Mouse (Mus musculus) neural tube, embryonic 11.5 days (tissue): ENCODE measurements around the gene Gm20425. TPM values are rescaled to one million over a fixed set of nuclear protein-coding genes. Genes with fewer than 3 reads are reported as not detected.

Experiments used
- ATAC-seq: fragments of 200-750 bp; cut with Nextera tagmentation; 2 replicates; pipeline ENCODE4 v1.8.0; 2017; ENCODE audit warnings: moderate number of reproducible peaks, mild to moderate bottlenecking, moderate TSS enrichment, moderate library complexity; ENCODE audit not compliant: insufficient read depth, low FRiP score, low TSS enrichment
- DNase-seq: peaks from one replicate; pipeline ENCODE4 v3.0.0-alpha.2; 2015; ENCODE audit warnings: low spot score
- H3K27ac ChIP-seq: fragments of 300-500 bp; sonication (generic); 2 replicates; pipeline ENCODE4 v1.5.1; 2014; ENCODE audit warnings: low read depth, mild to moderate bottlenecking, low read length
- H3K27me3 ChIP-seq: fragments of 300-500 bp; sonication (generic); 2 replicates; pipeline ENCODE4 v1.6.1; 2014; ENCODE audit warnings: mild to moderate bottlenecking, low read length, mixed read lengths; ENCODE audit not compliant: control insufficient read depth, insufficient read depth
- H3K36me3 ChIP-seq: fragments of 300-500 bp; sonication (generic); 2 replicates; pipeline ENCODE4 v1.6.1; 2014; ENCODE audit warnings: mild to moderate bottlenecking, low read length, moderate library complexity, mixed read lengths; ENCODE audit not compliant: control insufficient read depth, insufficient read depth
- H3K4me1 ChIP-seq: fragments of 300-500 bp; sonication (generic); 2 replicates; pipeline ENCODE4 v1.6.1; 2014; ENCODE audit warnings: low read length, mixed read lengths; ENCODE audit not compliant: control insufficient read depth, insufficient read depth
- H3K4me2 ChIP-seq: fragments of 300-500 bp; sonication (generic); 2 replicates; pipeline ENCODE4 v1.6.1; 2014; ENCODE audit warnings: low read depth, mild to moderate bottlenecking, moderate library complexity
- H3K4me3 ChIP-seq: fragments of 300-500 bp; sonication (generic); 2 replicates; pipeline ENCODE4 v1.5.1; 2014; ENCODE audit warnings: low read depth, low read length
- H3K9ac ChIP-seq: fragments of 300-500 bp; sonication (generic); 2 replicates; pipeline ENCODE4 v1.6.1; 2014; ENCODE audit warnings: mild to moderate bottlenecking, low read length
- H3K9me3 ChIP-seq: fragments of 300-500 bp; sonication (generic); 2 replicates; pipeline ENCODE4 v1.6.1; 2016; ENCODE audit warnings: low read length; ENCODE audit not compliant: control insufficient read depth
- WGBS: fragments of 180-500 bp; shearing (Covaris S2); extraction: QIAGEN DNeasy Blood & Tissue Kit; methylation state at CpG from one replicate; pipeline ENCODE4 v1.1.7; 2014; 5-methylcytosine and 5-hydroxymethylcytosine counted together
- polyA plus RNA-seq: library from polyadenylated mRNA; unstranded; fragments of >200 nt; fragmentation: Nextera tagmentation; extraction: Ambion mirVana; gene quantifications from 2 replicates; pipeline ENCODE4 v1.2.1, GENCODE M21; 2014

Gm20425 gene
- polyA plus RNA-seq, 1 experiment from 2014 or later = not detected

GRCm38 (mm10) chr9:103207846-103208245, 22.3 kb downstream of the Gm20425 start:
- H3K4me2 ChIP-seq = peak overlapping the region; percentile 21; the same call in 1 of the 2 replicates
- peak; percentile 77 for DNase-seq
- H3K9me3 ChIP-seq = no peaks in the 10 kb centered on the region
- peak; percentile 64 for ATAC-seq
- WGBS = 10% methylated on average over 16 of the region's 16 CpGs
- no peak overlapping the region for H3K27ac ChIP-seq
- no peaks in the 10 kb centered on the region for H3K36me3 ChIP-seq
- H3K9ac ChIP-seq = no peak overlapping the region
- H3K4me1 ChIP-seq = no peaks in the 10 kb centered on the region
- H3K4me3 ChIP-seq = no peak overlapping the region
- no peaks in the 10 kb centered on the region for H3K27me3 ChIP-seq

DNA sequence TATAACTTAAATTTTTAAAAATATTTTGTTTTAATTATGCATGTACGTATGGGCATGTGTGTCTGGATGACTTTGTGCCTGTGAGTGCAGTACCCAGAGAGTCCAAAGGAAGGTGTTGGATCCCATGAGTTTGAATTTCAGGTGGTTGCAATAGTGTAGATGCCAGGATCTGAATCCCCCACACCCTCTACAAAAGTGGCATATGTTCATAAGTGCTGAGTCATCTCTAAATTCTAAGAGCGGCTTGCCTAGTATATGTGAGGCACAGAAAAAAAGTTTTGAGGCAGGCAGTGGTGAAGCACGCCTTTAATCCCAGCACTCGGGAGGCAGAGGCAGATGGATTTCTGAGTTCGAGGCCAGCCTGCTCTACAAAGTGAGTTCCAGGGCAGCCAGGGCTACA, 24.3 kb downstream of the Gm20425 start:
- H3K27me3 ChIP-seq = no peaks in the 10 kb centered on the region
- no peaks in the 10 kb centered on the region for H3K9me3 ChIP-seq
- WGBS = 87% methylated on average over 5 of the region's 5 CpGs
- H3K4me2 ChIP-seq = no peak overlapping the region
- ATAC-seq (no peak), DNase-seq (no peak)
- no peaks in the 10 kb centered on the region; the same call in 1 of the 2 replicates for H3K4me1 ChIP-seq
- no peak overlapping the region for H3K27ac ChIP-seq
- no peak overlapping the region for H3K4me3 ChIP-seq
- no peaks in the 10 kb centered on the region for H3K36me3 ChIP-seq
- H3K9ac ChIP-seq = no peak overlapping the region

DNA sequence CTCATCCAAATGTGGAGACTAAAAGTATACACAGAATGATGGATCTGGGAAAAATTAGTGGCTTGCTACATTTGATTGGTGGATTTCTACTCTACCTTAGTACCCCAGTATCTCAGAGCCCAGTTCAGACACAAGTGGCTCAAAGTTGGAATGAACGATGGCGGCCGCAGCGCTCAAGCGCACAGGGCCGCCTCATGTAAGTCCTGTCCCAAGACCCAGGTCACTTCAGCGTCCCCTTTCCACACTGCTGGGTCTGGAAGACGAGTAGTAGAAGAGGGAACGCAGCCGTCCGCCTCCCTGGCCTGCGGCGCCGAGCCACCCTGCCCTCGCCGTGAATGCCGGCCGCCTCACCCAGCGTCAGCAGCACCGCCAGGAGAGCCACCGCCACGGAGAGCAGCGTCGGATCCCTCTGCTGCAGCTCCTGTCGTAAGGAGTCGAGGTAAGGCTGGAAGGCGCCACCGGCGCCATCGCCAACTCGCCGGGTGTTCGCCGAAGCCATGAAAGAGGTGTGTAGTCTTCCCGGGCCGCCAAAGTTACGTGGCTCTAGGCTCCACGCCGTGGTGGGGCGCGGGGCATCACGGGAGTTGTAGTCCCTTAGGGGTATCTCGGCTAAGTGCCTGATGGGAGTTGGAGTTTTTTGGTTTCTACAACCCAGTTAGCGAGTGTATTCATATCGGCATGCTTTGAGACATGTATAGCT, 28.4 kb downstream of the Gm20425 start, which contains the start of gene Srprb:
Gene Srprb, minus strand, starts transcription at position 577 of the 700 bp plus-strand sequence.
- no peaks in the 10 kb centered on the region for H3K27me3 ChIP-seq
- no peaks in the 10 kb centered on the region for H3K9me3 ChIP-seq
- DNase-seq (peak; percentile 93), ATAC-seq (peak; percentile 98)
- H3K4me1 ChIP-seq = no peaks in the 10 kb centered on the region; the same call in 1 of the 2 replicates
- WGBS = under 1% methylated on average over 45 of the region's 45 CpGs
- peak within 1 kb of the TSS; percentile 44 for H3K4me2 ChIP-seq
- peaks cover 8% of the 10 kb centered on the region for H3K36me3 ChIP-seq
- peak within 1 kb of the TSS; percentile 56 for H3K4me3 ChIP-seq
- H3K9ac ChIP-seq = peak within 1 kb of the TSS; percentile 65
- peak within 1 kb of the TSS; percentile 15; the same call in 1 of the 2 replicates for H3K27ac ChIP-seq

GRCm38 (mm10) chr9:103188416-103188815, 41.7 kb downstream of the Gm20425 start:
- H3K27me3 ChIP-seq = no peaks in the 10 kb centered on the region
- ATAC-seq (no peak), DNase-seq (no peak)
- no peak overlapping the region for H3K4me2 ChIP-seq
- WGBS = 86% methylated on average over 4 of the region's 4 CpGs
- H3K9me3 ChIP-seq = no peaks in the 10 kb centered on the region
- no peak overlapping the region for H3K27ac ChIP-seq
- H3K9ac ChIP-seq = no peak overlapping the region
- H3K36me3 ChIP-seq = peaks cover 14% of the 10 kb centered on the region
- no peaks in the 10 kb centered on the region for H3K4me1 ChIP-seq
- H3K4me3 ChIP-seq = no peak overlapping the region

GRCm38 (mm10) chr9:103186747-103187146, 43.4 kb downstream of the Gm20425 start:
- no peaks in the 10 kb centered on the region for H3K27me3 ChIP-seq
- ATAC-seq = no peak
- no peak overlapping the region for H3K27ac ChIP-seq
- H3K36me3 ChIP-seq = peaks cover 12% of the 10 kb centered on the region
- 77% methylated on average over 9 of the region's 9 CpGs for WGBS
- no peak for DNase-seq
- H3K9me3 ChIP-seq = no peaks in the 10 kb centered on the region
- no peak overlapping the region for H3K9ac ChIP-seq
- H3K4me1 ChIP-seq = no peaks in the 10 kb centered on the region
- H3K4me3 ChIP-seq = no peak overlapping the region
- no peak overlapping the region for H3K4me2 ChIP-seq

DNA sequence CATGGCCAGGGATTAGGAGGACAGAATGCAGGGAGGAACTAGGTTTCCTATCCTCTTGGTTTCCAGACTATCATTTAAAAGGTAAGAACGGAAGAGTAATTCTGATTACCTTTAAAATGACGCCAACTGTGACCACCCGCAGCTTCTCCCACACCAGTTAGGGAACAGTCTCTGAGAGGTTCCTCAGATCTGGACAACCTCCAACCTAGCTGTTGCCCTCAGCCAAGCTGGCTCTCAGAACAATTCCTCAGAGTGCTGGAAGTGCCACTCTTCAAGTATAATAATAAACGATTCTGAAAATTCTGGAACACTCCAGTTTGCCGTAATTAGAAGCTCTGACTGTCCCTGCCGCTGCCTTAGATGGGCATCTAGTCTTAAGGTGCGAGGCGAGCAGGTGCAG, 44.2 kb downstream of the Gm20425 start:
- Histone ChIP-seq H3K4me1 (no peaks in the 10 kb centered on the region), H3K27ac (no peak overlapping the region), H3K4me2 (no peak overlapping the region), H3K27me3 (no peaks in the 10 kb centered on the region), H3K4me3 (no peak overlapping the region), H3K9me3 (no peaks in the 10 kb centered on the region), H3K9ac (no peak overlapping the region), H3K36me3 (peaks cover 10% of the 10 kb centered on the region)
- ATAC-seq (no peak), DNase-seq (no peak)
- WGBS = 94% methylated on average over 8 of the region's 8 CpGs

DNA sequence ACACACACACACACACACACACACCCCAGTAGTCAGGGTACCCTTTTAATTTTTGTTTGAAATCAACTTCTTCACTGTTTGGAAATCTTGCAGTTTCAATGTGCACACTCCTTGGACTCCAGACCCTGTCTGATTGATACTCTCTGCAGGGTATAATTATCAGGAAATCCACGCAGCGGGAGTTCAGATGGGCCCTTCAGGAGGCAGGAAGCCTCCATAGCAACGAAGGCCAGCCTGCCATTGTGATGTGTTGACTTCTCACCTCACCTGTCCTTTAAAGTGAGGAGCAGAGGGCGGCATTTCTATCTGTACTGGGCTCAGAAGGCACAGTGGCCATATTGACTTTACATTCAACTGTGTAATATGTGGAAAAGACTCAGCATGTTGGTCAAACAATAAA, 45.3 kb downstream of the Gm20425 start:
- Histone ChIP-seq H3K4me3 (no peak overlapping the region), H3K9me3 (no peaks in the 10 kb centered on the region), H3K4me2 (no peak overlapping the region), H3K4me1 (peaks cover 4% of the 10 kb centered on the region; the same call in 1 of the 2 replicates), H3K27ac (no peak overlapping the region), H3K9ac (no peak overlapping the region), H3K36me3 (peaks cover 8% of the 10 kb centered on the region), H3K27me3 (no peaks in the 10 kb centered on the region)
- ATAC-seq (no peak), DNase-seq (no peak)
- WGBS = 62% methylated on average over 4 of the region's 4 CpGs

DNA sequence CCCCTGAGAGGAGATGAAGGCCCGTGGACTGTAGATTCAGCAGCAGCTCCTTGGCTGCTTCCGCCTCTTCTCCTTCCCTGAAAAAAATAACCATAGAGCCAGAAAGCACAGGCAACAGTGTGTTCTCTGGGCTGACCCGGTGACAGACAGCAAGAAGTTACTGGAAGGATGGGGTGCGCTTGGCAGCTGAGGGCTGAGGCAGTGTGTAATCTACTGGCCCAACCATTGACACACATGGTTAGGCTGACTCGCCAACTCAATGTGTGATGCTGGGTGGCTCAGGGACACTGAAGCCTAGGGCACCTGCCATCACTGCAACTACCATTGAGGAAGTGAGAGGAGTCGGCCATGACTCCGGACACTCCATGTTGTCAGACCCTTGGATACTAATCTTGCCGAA, 48.2 kb downstream of the Gm20425 start:
- Histone ChIP-seq H3K4me3 (no peak overlapping the region), H3K27ac (no peak overlapping the region), H3K27me3 (no peaks in the 10 kb centered on the region), H3K4me2 (no peak overlapping the region), H3K9me3 (no peaks in the 10 kb centered on the region), H3K4me1 (peaks cover 4% of the 10 kb centered on the region; the same call in 1 of the 2 replicates), H3K36me3 (no peaks in the 10 kb centered on the region; the same call in 1 of the 2 replicates), H3K9ac (no peak overlapping the region)
- ATAC-seq (no peak), DNase-seq (no peak)
- 87% methylated on average over 8 of the region's 8 CpGs for WGBS
